Mouse (Mus musculus) ES-E14 (cell line): ENCODE measurements around the gene Bcl9l.

ENCODE experiments used
- HCFC1 ChIP-seq: IDR thresholded peaks from 2 replicates; pipeline ENCODE4 v1.6.1; 2012; ENCODE audit warnings: low read length, inconsistent platforms, borderline replicate concordance; ENCODE audit not compliant: insufficient read depth
- ZNF384 ChIP-seq: IDR thresholded peaks from 2 replicates; pipeline ENCODE4 v1.6.1; 2012; ENCODE audit warnings: low read depth, low read length, inconsistent platforms

GRCm38 (mm10) chr9:44501206-44501879 lies 18.7 kb downstream of the Bcl9l start:
- TF ChIP-seq ZNF384, result no peak
- no peak for TF ChIP-seq HCFC1
